17 mouse cellular contexts compared by ENCODE assay signal in genomic region chr12:82194919-82195318, GRCm38 (mm10).
"Had no signal": no experiment of that assay in that cellular context is flagged by ENCODE, and none has a peak within 500 bp of the region (broad histone marks: within the 10 kb centered on the region; RNA-seq: fewer than 3 reads in every experiment).

No protein-coding gene starts in this region.

- H3K4me2 ChIP-seq: intestine, embryonic 15.5 days; limb, embryonic 13.5 days; lung, embryonic 14.5 days; midbrain, embryonic 12.5 days; neural tube, embryonic 13.5 days; stomach, embryonic 15.5 days had no signal

- ATAC-seq: intestine, embryonic 15.5 days; midbrain, embryonic 16.5 days had no signal

- H3K27me3 ChIP-seq: intestine, embryonic 15.5 days; limb, embryonic 13.5 days; midbrain, embryonic 12.5 days; neural tube, embryonic 13.5 days; stomach, embryonic 15.5 days had no signal

- H3K27ac ChIP-seq: intestine, embryonic 15.5 days; kidney, postnatal 0 days; limb, embryonic 13.5 days; liver, embryonic 14.5 days; midbrain, embryonic 12.5 days; neural tube, embryonic 13.5 days; stomach, embryonic 15.5 days had no signal

- DNase-seq: kidney, adult 8-10 months; kidney, postnatal 36 days; layer of hippocampus, adult 9-11 months; layer of hippocampus, postnatal 36 days; lung, embryonic 14.5 days; retina, postnatal 1 day; right cerebral cortex, postnatal 14 days; thymus, adult 2 months; thymus, postnatal 25 days had no signal

- H3K9me3 ChIP-seq: intestine, embryonic 15.5 days; limb, embryonic 13.5 days; midbrain, embryonic 12.5 days; neural tube, embryonic 13.5 days; stomach, embryonic 15.5 days had no signal

- H3K9ac ChIP-seq: intestine, embryonic 15.5 days; limb, embryonic 13.5 days; liver, embryonic 14.5 days; lung, embryonic 14.5 days; midbrain, embryonic 12.5 days; neural tube, embryonic 13.5 days; stomach, embryonic 15.5 days had no signal

- H3K4me3 ChIP-seq: intestine, embryonic 15.5 days; limb, embryonic 13.5 days; midbrain, embryonic 12.5 days; neural tube, embryonic 13.5 days; stomach, embryonic 15.5 days had no signal

- H3K36me3 ChIP-seq: intestine, embryonic 15.5 days; limb, embryonic 13.5 days; midbrain, embryonic 12.5 days; neural tube, embryonic 13.5 days; stomach, embryonic 15.5 days had no signal
